Mouse (Mus musculus) forebrain, embryonic 14.5 days (tissue): ENCODE data around the gene Myadm. TPM values are rescaled to one million over a fixed set of nuclear protein-coding genes. Genes with fewer than 3 reads are reported as not detected.

ENCODE experiments used
- polyA plus RNA-seq: library from polyadenylated mRNA; unstranded; fragments of >200 nt; fragmentation: Nextera tagmentation; extraction: Ambion mirVana; gene quantifications from 2 replicates; pipeline ENCODE4 v1.2.1, GENCODE M21; 2014

Gene Myadm
- polyA plus RNA-seq, 1 experiment from 2014 or later: 19.8 TPM

Other genes starting within 250 kb of the Myadm start
- gene AU018091, start 119.9 kb upstream of the Myadm start, polyA plus RNA-seq: not detected in 2 replicates
- not detected in 2 replicates for gene Nlrp12, start 39.3 kb upstream of the Myadm start, polyA plus RNA-seq
- 0.43 and 1.2 TPM in 2 replicates for gene Prkcg, start 99 bp downstream of the Myadm start, polyA plus RNA-seq
- gene Cacng7, start 43.9 kb downstream of the Myadm start, polyA plus RNA-seq: 3.3 and 3.8 TPM in 2 replicates
- gene Cacng8, start 101.6 kb downstream of the Myadm start, polyA plus RNA-seq: 8.6 and 11.1 TPM in 2 replicates
- 0.09 TPM in 1 of 2 replicates, not detected in the other for gene Cacng6, start 135.1 kb downstream of the Myadm start, polyA plus RNA-seq
- gene Tarm1, start 213.5 kb downstream of the Myadm start, polyA plus RNA-seq: not detected in 2 replicates